Comparison of ENCODE assay signal across 9 mouse cellular contexts in genomic region chr8:87716726-87717248, GRCm38 (mm10).
DNase-seq lines count a peak whose midpoint lies in the region; ATAC-seq lines count a peak whose summit lies in the region.
"Had no signal": no experiment of that assay in that cellular context is flagged by ENCODE, and none has a peak within 500 bp of the region (broad histone marks: within the 10 kb centered on the region; RNA-seq: fewer than 3 reads in every experiment).

No protein-coding gene starts in this region.

- no peak for ATAC-seq in liver, embryonic 11.5 days (replicated peaks; ENCODE audit: low FRiP score)
- ATAC-seq in embryonic facial prominence, embryonic 15.5 days (ENCODE audit: insufficient number of reproducible peaks, low FRiP score, low TSS enrichment, low read depth) = no peak
- ATAC-seq in intestine, embryonic 15.5 days = peak; percentile 24; the same call in 1 of the 2 replicates
- peak; percentile 28 for ATAC-seq in neural tube, embryonic 13.5 days (ENCODE audit: low read depth)
- no peak for ATAC-seq in megakaryocyte, adult 5-6 weeks (ENCODE audit: poor library complexity, severe bottlenecking)

- H3K36me3 ChIP-seq in liver, embryonic 11.5 days (ENCODE audit: control insufficient read depth, insufficient read depth, low read length) = no peaks in the 10 kb centered on the region
- H3K36me3 ChIP-seq in embryonic facial prominence, embryonic 15.5 days = no peaks in the 10 kb centered on the region
- H3K36me3 ChIP-seq in intestine, embryonic 15.5 days = no peaks in the 10 kb centered on the region
- H3K36me3 ChIP-seq in neural tube, embryonic 13.5 days = no peaks in the 10 kb centered on the region

- no peaks in the 10 kb centered on the region for H3K4me1 ChIP-seq in liver, embryonic 11.5 days (replicated peaks; ENCODE audit: control insufficient read depth, insufficient read depth, low read length)
- H3K4me1 ChIP-seq in embryonic facial prominence, embryonic 15.5 days = peaks cover 63% of the 10 kb centered on the region
- H3K4me1 ChIP-seq in intestine, embryonic 15.5 days (replicated peaks) = peaks cover 19% of the 10 kb centered on the region; the same call in 1 of the 2 replicates
- peaks cover 96% of the 10 kb centered on the region for H3K4me1 ChIP-seq in neural tube, embryonic 13.5 days (replicated peaks)

- no peaks in the 10 kb centered on the region for H3K27me3 ChIP-seq in liver, embryonic 11.5 days (replicated peaks; ENCODE audit: control insufficient read depth, insufficient read depth, low read length)
- no peaks in the 10 kb centered on the region for H3K27me3 ChIP-seq in embryonic facial prominence, embryonic 15.5 days
- H3K27me3 ChIP-seq in intestine, embryonic 15.5 days (replicated peaks) = no peaks in the 10 kb centered on the region
- H3K27me3 ChIP-seq in neural tube, embryonic 13.5 days = no peaks in the 10 kb centered on the region

- 34% methylated on average over 9 of the region's 9 CpGs for WGBS in liver, embryonic 11.5 days
- WGBS in embryonic facial prominence, embryonic 15.5 days = 27% methylated on average over 9 of the region's 9 CpGs
- 38% methylated on average over 9 of the region's 9 CpGs for WGBS in intestine, embryonic 15.5 days
- WGBS in neural tube, embryonic 13.5 days = 22% methylated on average over 9 of the region's 9 CpGs

- H3K4me2 ChIP-seq in liver, embryonic 11.5 days = peak overlapping the region; percentile 40
- H3K4me2 ChIP-seq in embryonic facial prominence, embryonic 15.5 days (replicated peaks) = peak overlapping the region; percentile 44
- peak overlapping the region; percentile 51; the same call in 1 of the 2 replicates for H3K4me2 ChIP-seq in intestine, embryonic 15.5 days (replicated peaks)
- H3K4me2 ChIP-seq in neural tube, embryonic 13.5 days = peak overlapping the region; percentile 43

- H3K9me3 ChIP-seq in liver, embryonic 11.5 days (ENCODE audit: control insufficient read depth, low read length) = no peaks in the 10 kb centered on the region
- H3K9me3 ChIP-seq in embryonic facial prominence, embryonic 15.5 days (replicated peaks) = no peaks in the 10 kb centered on the region
- H3K9me3 ChIP-seq in intestine, embryonic 15.5 days = no peaks in the 10 kb centered on the region
- H3K9me3 ChIP-seq in neural tube, embryonic 13.5 days = no peaks in the 10 kb centered on the region

- H3K27ac ChIP-seq in liver, embryonic 11.5 days (ENCODE audit: low read depth, low read length) = no peak overlapping the region
- peak overlapping the region; percentile 86 for H3K27ac ChIP-seq in embryonic facial prominence, embryonic 15.5 days (replicated peaks)
- no peak overlapping the region for H3K27ac ChIP-seq in intestine, embryonic 15.5 days
- H3K27ac ChIP-seq in neural tube, embryonic 13.5 days (replicated peaks) = peak overlapping the region; percentile 89

- no peak for DNase-seq in liver, embryonic 11.5 days (ENCODE audit: low spot score)
- no peak for DNase-seq in liver
- no peak for DNase-seq in adrenal gland, postnatal 36 days
- no peak for DNase-seq in left cerebral cortex, postnatal 10 days (ENCODE audit: extremely low spot score in 1 of 2, low spot score in 2 of 2)
- DNase-seq: lung, postnatal 36 days had no signal

- H3K4me3 ChIP-seq in liver, embryonic 11.5 days (ENCODE audit: low read depth, low read length) = no peak overlapping the region
- H3K4me3 ChIP-seq in embryonic facial prominence, embryonic 15.5 days (replicated peaks) = no peak overlapping the region; the same call in 1 of the 2 replicates
- H3K4me3 ChIP-seq in intestine, embryonic 15.5 days (replicated peaks) = no peak overlapping the region
- no peak overlapping the region for H3K4me3 ChIP-seq in neural tube, embryonic 13.5 days

- H3K9ac ChIP-seq in liver, embryonic 11.5 days (ENCODE audit: low read depth, low read length) = no peak overlapping the region
- H3K9ac ChIP-seq in embryonic facial prominence, embryonic 15.5 days = no peak overlapping the region
- H3K9ac ChIP-seq in intestine, embryonic 15.5 days = 0 out of 2 replicates have a peak overlapping the region, but pooled peaks have one; percentile 20
- H3K9ac ChIP-seq in neural tube, embryonic 13.5 days = peak overlapping the region; percentile 26

- intact Hi-C loops in left cerebral cortex, postnatal 10 days (cut with DNase I) = loop anchor here (5.0 to 10.0 kb wide), 2 partner anchors 246 to 298 kb away; no protein-coding TSS in a partner anchor

Comparison
In these comparisons a context has a peak if more than half of its experiments do, and no peak if none do; other contexts are left out.
1. ATAC-seq: peak in intestine, embryonic 15.5 days (single experiment) and neural tube, embryonic 13.5 days (single experiment); none in liver, embryonic 11.5 days (single experiment), embryonic facial prominence, embryonic 15.5 days (single experiment) and megakaryocyte, adult 5-6 weeks (single experiment).
2. H3K27ac ChIP-seq: peak in embryonic facial prominence, embryonic 15.5 days (single experiment) and neural tube, embryonic 13.5 days (single experiment); none in liver, embryonic 11.5 days (single experiment) and intestine, embryonic 15.5 days (single experiment).
3. H3K9ac ChIP-seq: peak in intestine, embryonic 15.5 days (single experiment) and neural tube, embryonic 13.5 days (single experiment); none in liver, embryonic 11.5 days (single experiment) and embryonic facial prominence, embryonic 15.5 days (single experiment).
4. Peak in every context shown above with its lines, with median percentiles within 50 percentile points of each other: H3K4me2 ChIP-seq.